In genomic region chr5:17888598-17888997, GRCm38 (mm10) we compare ENCODE assay signal across 9 mouse cellular contexts. TPM values are rescaled to one million over a fixed set of nuclear protein-coding genes. Genes with fewer than 3 reads are reported as not detected.
DNase-seq lines count a peak whose midpoint lies in the region; ATAC-seq lines count a peak whose summit lies in the region.
"Had no signal": no experiment of that assay in that cellular context is flagged by ENCODE, and none has a peak within 500 bp of the region (broad histone marks: within the 10 kb centered on the region; RNA-seq: fewer than 3 reads in every experiment).

Cd36 (minus strand) TSS chr5:17888801.

- H3K4me3 ChIP-seq in forebrain, embryonic 14.5 days (ENCODE audit: low read depth, low read length), result no peak within 1 kb of the TSS
- no peak within 1 kb of the TSS for H3K4me3 ChIP-seq in forebrain, embryonic 10.5 days
- no peak within 1 kb of the TSS for H3K4me3 ChIP-seq in macrophage (ENCODE audit: inconsistent target)
- no peak within 1 kb of the TSS for H3K4me3 ChIP-seq in neural tube, embryonic 15.5 days (replicated peaks)
- H3K4me3 ChIP-seq: layer of hippocampus, adult 2 months had no signal

- no peak for ATAC-seq in forebrain, embryonic 14.5 days
- no peak for ATAC-seq in neural tube, embryonic 15.5 days (ENCODE audit: low FRiP score)

- intact Hi-C loops in gastrocnemius, postnatal 36 days (cut with DNase I), result no loop called here

- H3K27ac ChIP-seq in forebrain, embryonic 14.5 days (ENCODE audit: low read depth, low read length), result no peak within 1 kb of the TSS
- H3K27ac ChIP-seq in forebrain, embryonic 10.5 days, result no peak within 1 kb of the TSS
- no peak within 1 kb of the TSS for H3K27ac ChIP-seq in macrophage
- no peak within 1 kb of the TSS for H3K27ac ChIP-seq in neural tube, embryonic 15.5 days (replicated peaks)
- H3K27ac ChIP-seq: layer of hippocampus, adult 2 months had no signal

- WGBS in forebrain, embryonic 14.5 days, result 69% methylated on average over 5 of the region's 5 CpGs
- whole genome bisulfite sequencing in forebrain, embryonic 10.5 days, result 79% methylated on average over 5 of the region's 5 CpGs
- 84% methylated on average over 5 of the region's 5 CpGs for WGBS in macrophage (ENCODE audit: missing documents)
- 55% methylated on average over 5 of the region's 5 CpGs for WGBS in neural tube, embryonic 15.5 days

- H3K27me3 ChIP-seq in forebrain, embryonic 14.5 days (replicated peaks; ENCODE audit: control insufficient read depth, insufficient read depth, low read length), result no peaks in the 10 kb centered on the region
- H3K27me3 ChIP-seq in forebrain, embryonic 10.5 days (ENCODE audit: poor library complexity, severe bottlenecking), result no peaks in the 10 kb centered on the region
- H3K27me3 ChIP-seq in neural tube, embryonic 15.5 days (replicated peaks), result no peaks in the 10 kb centered on the region

- H3K4me2 ChIP-seq in forebrain, embryonic 14.5 days (ENCODE audit: low read length), result no peak within 1 kb of the TSS
- H3K4me2 ChIP-seq in neural tube, embryonic 15.5 days, result no peak within 1 kb of the TSS

- no peaks in the 10 kb centered on the region for H3K4me1 ChIP-seq in forebrain, embryonic 14.5 days (ENCODE audit: control insufficient read depth, insufficient read depth, low read length)
- no peaks in the 10 kb centered on the region for H3K4me1 ChIP-seq in forebrain, embryonic 10.5 days
- no peaks in the 10 kb centered on the region for H3K4me1 ChIP-seq in neural tube, embryonic 15.5 days

- no peaks in the 10 kb centered on the region for H3K79me2 ChIP-seq in macrophage (ENCODE audit: inconsistent target)

- no peaks in the 10 kb centered on the region for H3K36me3 ChIP-seq in forebrain, embryonic 14.5 days (ENCODE audit: control insufficient read depth, insufficient read depth, low read length)
- no peaks in the 10 kb centered on the region for H3K36me3 ChIP-seq in forebrain, embryonic 10.5 days (replicated peaks)
- no peaks in the 10 kb centered on the region for H3K36me3 ChIP-seq in macrophage (ENCODE audit: inconsistent target)
- H3K36me3 ChIP-seq in neural tube, embryonic 15.5 days, result no peaks in the 10 kb centered on the region

- peak; percentile 5 for DNase-seq in forebrain, embryonic 14.5 days (ENCODE audit: low spot score)
- no peak for DNase-seq in forebrain, embryonic 10.5 days (ENCODE audit: extremely low spot score, low spot score)
- no peak for DNase-seq in gastrocnemius, postnatal 36 days
- DNase-seq in kidney, adult 8-10 months, result peak; percentile 17 to 23
- DNase-seq in spleen, adult 12 weeks (ENCODE audit: low spot score), result no peak
- DNase-seq in urinary bladder, postnatal 4 days (ENCODE audit: low spot score in 2 of 2), result no peak

- H3K9ac ChIP-seq in forebrain, embryonic 14.5 days (ENCODE audit: low read length), result no peak within 1 kb of the TSS
- no peak within 1 kb of the TSS for H3K9ac ChIP-seq in neural tube, embryonic 15.5 days (replicated peaks)

- no peaks in the 10 kb centered on the region for H3K9me3 ChIP-seq in forebrain, embryonic 14.5 days (replicated peaks; ENCODE audit: control insufficient read depth, low read length)
- H3K9me3 ChIP-seq in forebrain, embryonic 10.5 days, result no peaks in the 10 kb centered on the region
- H3K9me3 ChIP-seq in neural tube, embryonic 15.5 days (replicated peaks), result no peaks in the 10 kb centered on the region

RNA-seq across cellular contexts. Expression of gene Cd36, which starts in this region (rescaled TPM):
- 1.5 and 2.2 TPM in 2 replicates for polyA plus RNA-seq in forebrain, embryonic 14.5 days (2014; fragmentation: Nextera tagmentation; extraction: Ambion mirVana)
- 0.26 and 0.31 TPM in 2 replicates for polyA plus RNA-seq in forebrain, embryonic 10.5 days (2016; fragmentation: Nextera tagmentation; extraction: Ambion mirVana)
- total RNA-seq in gastrocnemius, postnatal 36 days (2021), result 100 to 1,000 TPM; 264 to 332 TPM
- 100 to 1,000 TPM in 8 of 26 experiments, 10 to 100 TPM in 17, 1 to 10 TPM in 1; 9.6 to 358 (median 52.5) TPM for total RNA-seq in macrophage (2018; cell fraction: chromatin; rRNA removed)
- total RNA-seq in macrophage (2018; cell fraction: cytosol; rRNA removed), result 100 to 1,000 TPM in 25 of 26 experiments, 10 to 100 TPM in 1; 65.8 to 754 (median 283) TPM
- total RNA-seq in macrophage (2018; cell fraction: nucleus; rRNA removed), result 1,000 to 10,000 TPM in 1 of 26 experiments, 100 to 1,000 TPM in 15, 10 to 100 TPM in 10; 47.4 to 1,012 (median 148) TPM
- 128 to 1,439 TPM (median 932 TPM) in 3 replicates for polyA plus RNA-seq in macrophage (2018)
- polyA plus RNA-seq in neural tube, embryonic 15.5 days (2015; fragmentation: Nextera tagmentation; extraction: Ambion mirVana), result 3.0 and 6.5 TPM in 2 replicates

Comparison
In these comparisons a context has a peak if more than half of its experiments do, and no peak if none do; other contexts are left out.
1. RNA of gene Cd36 (polyA plus RNA-seq): 128 to 1,439 TPM in macrophage; 3.0 to 6.5 TPM in neural tube, embryonic 15.5 days, 1.5 to 2.2 TPM in forebrain, embryonic 14.5 days and 0.26 to 0.31 TPM in forebrain, embryonic 10.5 days; every median in the first group is over 10 times any median in the second.
2. DNase-seq: peak in forebrain, embryonic 14.5 days (single experiment) and kidney, adult 8-10 months (2 of 2); none in forebrain, embryonic 10.5 days (single experiment), gastrocnemius, postnatal 36 days (0 of 2), spleen, adult 12 weeks (single experiment) and urinary bladder, postnatal 4 days (0 of 2).